Mouse (Mus musculus) forebrain, embryonic 15.5 days (tissue): ENCODE measurements around the gene Dap3. TPM values are rescaled to one million over a fixed set of nuclear protein-coding genes. Genes with fewer than 3 reads are reported as not detected.
"Not testable (repeated sequence)": the region's sequence is repeated elsewhere in the genome, so short reads cannot be mapped to it uniquely, and the experiment has no call there.

Experiments used
- ATAC-seq: fragments of 200-750 bp; cut with Nextera tagmentation; replicated peaks from 2 replicates; pipeline ENCODE4 v1.8.0; 2017; ENCODE audit warnings: mild to moderate bottlenecking, moderate TSS enrichment, moderate library complexity
- H3K27ac ChIP-seq: fragments of 300-500 bp; sonication (generic); replicated peaks from 2 replicates; pipeline ENCODE4 v1.5.1; 2015; ENCODE audit warnings: mild to moderate bottlenecking, inconsistent platforms
- H3K27me3 ChIP-seq: fragments of 300-500 bp; sonication (generic); 2 replicates; pipeline ENCODE4 v1.6.1; 2015; ENCODE audit warnings: inconsistent platforms
- H3K36me3 ChIP-seq: fragments of 300-500 bp; sonication (generic); 2 replicates; pipeline ENCODE4 v1.6.1; 2015; ENCODE audit warnings: mild to moderate bottlenecking, inconsistent platforms
- H3K4me1 ChIP-seq: fragments of 300-500 bp; sonication (generic); 2 replicates; pipeline ENCODE4 v1.6.1; 2015; ENCODE audit warnings: inconsistent platforms
- H3K4me2 ChIP-seq: fragments of 300-500 bp; sonication (generic); replicated peaks from 2 replicates; pipeline ENCODE4 v1.6.1; 2015; ENCODE audit warnings: mild to moderate bottlenecking, inconsistent platforms
- H3K4me3 ChIP-seq: fragments of 300-500 bp; sonication (generic); 2 replicates; pipeline ENCODE4 v1.5.1; 2015; ENCODE audit warnings: mild to moderate bottlenecking, inconsistent platforms
- H3K9ac ChIP-seq: fragments of 300-500 bp; sonication (generic); replicated peaks from 2 replicates; pipeline ENCODE4 v1.6.1; 2015; ENCODE audit warnings: mild to moderate bottlenecking, inconsistent platforms
- H3K9me3 ChIP-seq: fragments of 300-500 bp; sonication (generic); 2 replicates; pipeline ENCODE4 v1.6.1; 2016; ENCODE audit warnings: inconsistent platforms
- WGBS: fragments of 180-500 bp; shearing (Covaris S2); methylation state at CpG from one replicate; pipeline ENCODE4 v1.1.7; 2015; ENCODE audit warnings: mixed read lengths; 5-methylcytosine and 5-hydroxymethylcytosine counted together
- polyA plus RNA-seq: library from polyadenylated mRNA; unstranded; fragments of >200 nt; fragmentation: Nextera tagmentation; extraction: Ambion mirVana; gene quantifications from 2 replicates; pipeline ENCODE4 v1.2.1, GENCODE M21; 2015

Gene Dap3
- polyA plus RNA-seq, 1 experiment from 2014 or later, result 163 TPM

GRCm38 (mm10) chr3:88906393-88907159 is 44.4 kb downstream of the Dap3 start:
- H3K9ac ChIP-seq, result no peak overlapping the region
- H3K4me1 ChIP-seq, result no peaks in the 10 kb centered on the region
- peaks cover 89% of the 10 kb centered on the region for H3K36me3 ChIP-seq
- no peaks in the 10 kb centered on the region for H3K27me3 ChIP-seq
- no peak overlapping the region for H3K4me3 ChIP-seq
- H3K9me3 ChIP-seq, result no peaks in the 10 kb centered on the region
- H3K27ac ChIP-seq, result no peak overlapping the region
- ATAC-seq, result no peak
- 95% methylated on average over 6 of the region's 6 CpGs for WGBS
- no peak overlapping the region for H3K4me2 ChIP-seq

- Histone ChIP-seq H3K4me2 (no peak overlapping the region), H3K9me3 (no peaks in the 10 kb centered on the region), H3K27me3 (no peaks in the 10 kb centered on the region), H3K9ac (no peak overlapping the region), H3K4me3 (no peak overlapping the region), H3K4me1 (no peaks in the 10 kb centered on the region), H3K36me3 (peaks cover 87% of the 10 kb centered on the region), H3K27ac (no peak overlapping the region)
- no peak for ATAC-seq
- 91% methylated on average over 2 of the region's 2 CpGs for WGBS
Measured at GRCm38 (mm10) chr3:88905741-88906140, 45.2 kb downstream of the Dap3 start.

- H3K36me3 ChIP-seq, result peaks cover 84% of the 10 kb centered on the region
- H3K27ac ChIP-seq, result no peak overlapping the region
- H3K4me3 ChIP-seq, result no peak overlapping the region
- no peak overlapping the region for H3K4me2 ChIP-seq
- no peaks in the 10 kb centered on the region for H3K4me1 ChIP-seq
- ATAC-seq, result no peak
- WGBS, result 88% methylated on average over 6 of the region's 6 CpGs
- no peaks in the 10 kb centered on the region for H3K27me3 ChIP-seq
- no peaks in the 10 kb centered on the region for H3K9me3 ChIP-seq
- H3K9ac ChIP-seq, result no peak overlapping the region
Measured at GRCm38 (mm10) chr3:88905209-88905608, 45.8 kb downstream of the Dap3 start.

GRCm38 (mm10) chr3:88904803-88905202 is 46.2 kb downstream of the Dap3 start:
- H3K4me3 ChIP-seq, result no peak overlapping the region
- ATAC-seq, result no peak
- H3K27me3 ChIP-seq, result no peaks in the 10 kb centered on the region
- WGBS, result 88% methylated on average over 3 of the region's 3 CpGs
- peaks cover 80% of the 10 kb centered on the region for H3K36me3 ChIP-seq
- H3K4me1 ChIP-seq, result no peaks in the 10 kb centered on the region
- H3K9me3 ChIP-seq, result no peaks in the 10 kb centered on the region
- no peak overlapping the region for H3K9ac ChIP-seq
- H3K27ac ChIP-seq, result no peak overlapping the region
- no peak overlapping the region for H3K4me2 ChIP-seq

- not testable (repeated sequence) for H3K27ac ChIP-seq, H3K4me1 ChIP-seq, H3K27me3 ChIP-seq, H3K9ac ChIP-seq, H3K4me3 ChIP-seq, H3K4me2 ChIP-seq, H3K9me3 ChIP-seq, ATAC-seq
- H3K36me3 ChIP-seq, result peaks cover 21% of the 10 kb centered on the region
- 92% methylated on average over 7 of the region's 7 CpGs for WGBS
Measured at GRCm38 (mm10) chr3:88893011-88893410, 58.0 kb downstream of the Dap3 start.

GRCm38 (mm10) chr3:88882536-88882935 is 68.4 kb downstream of the Dap3 start:
- not testable (repeated sequence) for H3K4me3 ChIP-seq, ATAC-seq, H3K4me1 ChIP-seq, H3K4me2 ChIP-seq, H3K9me3 ChIP-seq, H3K27me3 ChIP-seq, H3K27ac ChIP-seq, H3K36me3 ChIP-seq, H3K9ac ChIP-seq
- WGBS, result 94% methylated on average over 4 of the region's 4 CpGs

Other genes starting within 250 kb of the Dap3 start
- 51.6 and 53.1 TPM in 2 replicates for gene Rit1, start 234.3 kb downstream of the Dap3 start, polyA plus RNA-seq
- gene Syt11, start 176.0 kb downstream of the Dap3 start, polyA plus RNA-seq, result 236 TPM in 2 replicates
- gene Gon4l, start 116.0 kb downstream of the Dap3 start, polyA plus RNA-seq, result 13.3 and 13.9 TPM in 2 replicates
- 42.2 and 45.2 TPM in 2 replicates for gene Msto1, start 37.2 kb downstream of the Dap3 start, polyA plus RNA-seq
- gene Ash1l, start 559 bp downstream of the Dap3 start, polyA plus RNA-seq, result 23.5 and 23.7 TPM in 2 replicates
- 74.8 and 76.2 TPM in 2 replicates for gene Rusc1, start 142.1 kb upstream of the Dap3 start, polyA plus RNA-seq
- gene Gm43738, start 149.9 kb upstream of the Dap3 start, polyA plus RNA-seq, result not detected in 2 replicates
- 364 and 375 TPM in 2 replicates for gene Fdps, start 150.8 kb upstream of the Dap3 start, polyA plus RNA-seq
- gene Pklr, start 185.0 kb upstream of the Dap3 start, polyA plus RNA-seq, result 0.06 and 0.10 TPM in 2 replicates
- 30.1 and 34.3 TPM in 2 replicates for gene Hcn3, start 209.0 kb upstream of the Dap3 start, polyA plus RNA-seq
- gene Clk2, start 213.6 kb upstream of the Dap3 start, polyA plus RNA-seq, result 26.5 and 26.9 TPM in 2 replicates
- gene Scamp3, start 226.3 kb upstream of the Dap3 start, polyA plus RNA-seq, result 116 and 120 TPM in 2 replicates
- 22.3 and 24.6 TPM in 2 replicates for gene Fam189b, start 232.0 kb upstream of the Dap3 start, polyA plus RNA-seq